Mouse (Mus musculus) heart, embryonic 14.5 days (tissue): ENCODE measurements at regions not wholly inside any gene's neighbourhood (a gene's known extent, or its start where the extent isn't known, plus 50 kb on each side); places are given as distances from the start of the nearest gene placed in this dataset.
A peak's percentile ranks its signal among the peaks of the same experiment; 100 is the strongest.

Experiments used
- ATAC-seq: fragments of 200-750 bp; cut with Nextera tagmentation; 2 replicates; pipeline ENCODE4 v1.8.0; 2017; ENCODE audit warnings: low read depth, moderate TSS enrichment; ENCODE audit not compliant: insufficient number of reproducible peaks, insufficient read depth, low FRiP score
- H3K27ac ChIP-seq, 2 experiments: fragments of 200-500 bp in 1 of 2; fragments of 300-500 bp in 1 of 2; sonication (generic) in 1 of 2; replicated peaks in 1 of 2; 2 replicates each; pipeline ENCODE4 v1.5.1; 2012 to 2014; ENCODE audit warnings: low read depth in 2 of 2, low read length in 2 of 2, control low read depth in 1 of 2, mild to moderate bottlenecking in 1 of 2, mixed read lengths in 1 of 2; ENCODE audit not compliant: control insufficient read depth in 1 of 2, insufficient read depth in 1 of 2
- H3K27me3 ChIP-seq: fragments of 300-500 bp; sonication (generic); 2 replicates; pipeline ENCODE4 v1.6.1; 2014; ENCODE audit warnings: mild to moderate bottlenecking, low read length, control low read depth; ENCODE audit not compliant: control insufficient read depth, insufficient read depth
- H3K36me3 ChIP-seq: fragments of 300-500 bp; sonication (generic); 2 replicates; pipeline ENCODE4 v1.6.1; 2014; ENCODE audit warnings: mild to moderate bottlenecking, control low read depth, low read length, mixed read lengths; ENCODE audit not compliant: control insufficient read depth, insufficient read depth
- H3K4me1 ChIP-seq, 2 experiments: fragments of 200-500 bp in 1 of 2; fragments of 300-500 bp in 1 of 2; sonication (generic) in 1 of 2; 2 replicates each; pipeline ENCODE4 v1.6.1; 2012 to 2014; ENCODE audit warnings: low read length in 2 of 2, control low read depth in 1 of 2, mixed read lengths in 1 of 2; ENCODE audit not compliant: control insufficient read depth in 2 of 2, insufficient read depth in 2 of 2
- H3K4me2 ChIP-seq: fragments of 300-500 bp; sonication (generic); 2 replicates; pipeline ENCODE4 v1.6.1; 2014; ENCODE audit warnings: mild to moderate bottlenecking, low read length
- H3K4me3 ChIP-seq, 2 experiments: fragments of 200-500 bp in 1 of 2; fragments of 300-500 bp in 1 of 2; sonication (generic) in 1 of 2; 2 replicates each; pipeline ENCODE4 v1.5.1; 2012 to 2014; ENCODE audit warnings: low read length in 2 of 2, mild to moderate bottlenecking in 2 of 2, control low read depth in 1 of 2, low read depth in 1 of 2, moderate library complexity in 1 of 2; ENCODE audit not compliant: control insufficient read depth in 1 of 2, insufficient read depth in 1 of 2
- H3K9ac ChIP-seq: fragments of 300-500 bp; sonication (generic); 2 replicates; pipeline ENCODE4 v1.6.1; 2014; ENCODE audit warnings: mild to moderate bottlenecking, low read length
- H3K9me3 ChIP-seq: fragments of 300-500 bp; sonication (generic); 2 replicates; pipeline ENCODE4 v1.6.1; 2016; ENCODE audit warnings: low read length, control low read depth; ENCODE audit not compliant: control insufficient read depth
- WGBS: fragments of 180-500 bp; shearing (Covaris S2); extraction: QIAGEN DNeasy Blood & Tissue Kit; methylation state at CpG from one replicate; pipeline ENCODE4 v1.1.7; 2014; 5-methylcytosine and 5-hydroxymethylcytosine counted together

DNA sequence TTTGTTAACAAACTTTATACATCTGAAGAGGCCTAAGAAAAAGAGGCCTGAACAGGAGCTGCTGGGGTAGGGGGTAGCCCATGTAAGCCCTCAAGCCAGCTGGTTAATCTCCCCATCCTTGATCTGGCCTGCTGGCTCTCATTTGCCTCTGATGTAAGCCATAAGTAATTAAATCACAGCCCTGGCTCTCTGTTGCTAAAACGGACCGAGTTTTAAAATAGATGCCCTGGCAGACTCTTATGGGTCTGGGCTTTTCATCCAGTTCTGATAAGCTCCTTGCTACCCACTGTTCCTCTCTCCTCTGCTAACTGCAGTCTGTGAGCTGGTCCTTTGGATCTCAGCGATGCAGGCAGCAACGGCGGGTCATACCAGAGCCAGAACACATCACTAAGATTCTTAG, 259.3 kb upstream of the Gria1 start:
- peaks cover 13 to 14% of the 10 kb centered on the region in 2 experiments; a peak in 3 of 4 replicates for H3K4me1 ChIP-seq
- no peaks in the 10 kb centered on the region for H3K27me3 ChIP-seq
- no peak overlapping the region for H3K9ac ChIP-seq
- H3K27ac ChIP-seq, result peak overlapping the region; percentile 51 to 55
- H3K9me3 ChIP-seq, result no peaks in the 10 kb centered on the region
- no peak for ATAC-seq
- H3K4me3 ChIP-seq, result no peak overlapping the region
- WGBS, result 37% methylated on average over 5 of the region's 5 CpGs
- no peak overlapping the region for H3K4me2 ChIP-seq
- no peaks in the 10 kb centered on the region for H3K36me3 ChIP-seq

- ATAC-seq, result no peak
- no peaks in the 10 kb centered on the region for H3K36me3 ChIP-seq
- WGBS, result 83% methylated on average over 3 of the region's 3 CpGs
Measured at GRCm38 (mm10) chr11:56753699-56754098, 257.5 kb upstream of the Gria1 start.

GRCm38 (mm10) chr11:56760474-56760873, 250.7 kb upstream of the Gria1 start:
- WGBS, result 85% methylated on average over 2 of the region's 2 CpGs
- no peak overlapping the region for H3K4me3 ChIP-seq
- no peaks in the 10 kb centered on the region for H3K27me3 ChIP-seq
- ATAC-seq, result no peak
- no peaks in the 10 kb centered on the region for H3K36me3 ChIP-seq
- H3K9ac ChIP-seq, result no peak overlapping the region
- H3K27ac ChIP-seq, result no peak overlapping the region
- H3K4me1 ChIP-seq, result no peaks in the 10 kb centered on the region
- H3K9me3 ChIP-seq, result no peaks in the 10 kb centered on the region
- H3K4me2 ChIP-seq, result no peak overlapping the region

More at GRCm38 (mm10) chr11:56753699-56754098, 257.5 kb upstream of the Gria1 start:
- Histone ChIP-seq H3K27ac (no peak overlapping the region), H3K27me3 (no peaks in the 10 kb centered on the region), H3K4me1 (peaks cover 13 to 14% of the 10 kb centered on the region in 2 experiments; a peak in 3 of 4 replicates), H3K9ac (no peak overlapping the region), H3K9me3 (no peaks in the 10 kb centered on the region), H3K4me2 (no peak overlapping the region), H3K4me3 (no peak overlapping the region)

GRCm38 (mm10) chr11:56762467-56763120, 248.6 kb upstream of the Gria1 start:
- Histone ChIP-seq H3K4me3 (no peak overlapping the region), H3K27ac (no peak overlapping the region), H3K36me3 (no peaks in the 10 kb centered on the region), H3K4me2 (no peak overlapping the region), H3K9ac (no peak overlapping the region), H3K27me3 (no peaks in the 10 kb centered on the region), H3K9me3 (no peaks in the 10 kb centered on the region), H3K4me1 (no peaks in the 10 kb centered on the region)
- ATAC-seq, result no peak
- 55% methylated on average over 5 of the region's 5 CpGs for WGBS

DNA sequence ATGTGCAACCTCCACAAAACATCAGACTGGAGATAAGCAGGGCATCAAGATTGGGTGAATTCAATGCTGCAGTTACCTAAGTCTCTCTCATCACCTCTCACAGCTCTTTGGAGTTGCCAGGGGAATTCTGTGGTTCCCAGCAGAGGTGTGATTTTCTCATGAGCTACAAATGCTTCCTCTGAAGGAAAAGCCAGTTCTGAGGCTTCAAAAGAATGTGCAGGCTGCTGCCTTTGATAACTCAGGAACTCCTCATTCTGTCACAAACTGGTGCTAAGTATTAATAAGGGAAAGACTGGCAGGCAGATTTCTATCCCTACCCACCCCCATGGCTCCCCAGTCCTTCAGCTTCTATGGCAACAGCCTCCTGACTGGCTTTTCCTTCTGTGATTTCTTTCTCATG, 243.8 kb upstream of the Gria1 start:
- H3K27me3 ChIP-seq, result no peaks in the 10 kb centered on the region
- no peak overlapping the region for H3K27ac ChIP-seq
- no peaks in the 10 kb centered on the region for H3K4me1 ChIP-seq
- ATAC-seq, result no peak
- H3K9me3 ChIP-seq, result no peaks in the 10 kb centered on the region
- H3K4me3 ChIP-seq, result no peak overlapping the region
- H3K36me3 ChIP-seq, result no peaks in the 10 kb centered on the region
- no peak overlapping the region for H3K4me2 ChIP-seq
- H3K9ac ChIP-seq, result no peak overlapping the region

DNA sequence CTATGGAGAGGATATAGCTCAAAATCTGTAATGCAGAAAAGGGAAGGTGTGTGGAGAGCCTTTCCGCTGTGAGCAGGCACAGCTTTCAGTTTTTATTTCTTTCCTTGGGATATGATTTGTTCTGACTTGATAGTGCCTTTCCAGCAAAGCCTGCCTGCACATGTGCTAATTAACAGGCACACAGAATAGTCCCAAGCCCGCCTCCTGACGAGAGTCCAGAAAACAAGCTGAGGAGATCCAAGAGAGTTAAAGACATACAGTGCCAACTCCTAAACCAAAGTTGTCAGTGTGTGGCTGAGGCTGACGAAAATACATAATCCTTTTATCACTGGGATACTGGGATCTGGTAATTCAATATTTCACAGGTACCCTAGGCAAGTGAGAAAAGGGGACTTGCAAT, 224.8 kb upstream of the Gria1 start:
- Histone ChIP-seq H3K9me3 (no peaks in the 10 kb centered on the region), H3K4me1 (no peaks in the 10 kb centered on the region), H3K36me3 (no peaks in the 10 kb centered on the region), H3K4me2 (no peak overlapping the region), H3K27ac (no peak overlapping the region), H3K4me3 (no peak overlapping the region), H3K27me3 (no peaks in the 10 kb centered on the region), H3K9ac (no peak overlapping the region)
- no peak for ATAC-seq
- 69% methylated on average over 4 of the region's 4 CpGs for WGBS

DNA sequence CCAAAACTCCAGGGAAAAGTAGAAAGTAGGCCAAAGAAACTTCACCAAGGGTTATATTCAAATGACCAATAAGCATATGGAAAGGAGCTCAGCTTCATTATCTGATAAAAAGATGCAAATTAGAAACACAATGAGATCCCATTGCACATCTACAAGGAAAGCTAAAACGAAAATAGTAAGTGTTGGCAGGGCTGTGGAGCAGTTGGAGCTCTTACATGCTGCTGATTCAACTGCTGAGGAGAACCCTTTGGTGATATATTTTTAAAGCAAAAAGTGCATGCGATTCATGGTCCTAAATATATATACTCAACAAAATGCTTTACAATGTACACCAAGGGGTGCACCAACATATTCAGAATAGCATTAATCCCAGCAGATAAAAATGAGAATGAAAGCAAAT, 218.5 kb upstream of the Gria1 start:
- Histone ChIP-seq H3K9me3 (no peaks in the 10 kb centered on the region), H3K4me1 (no peaks in the 10 kb centered on the region), H3K36me3 (no peaks in the 10 kb centered on the region), H3K4me3 (no peak overlapping the region), H3K27ac (no peak overlapping the region), H3K4me2 (no peak overlapping the region), H3K9ac (no peak overlapping the region), H3K27me3 (no peaks in the 10 kb centered on the region)
- WGBS, result 70% methylated on average over 2 of the region's 2 CpGs
- ATAC-seq, result no peak

DNA sequence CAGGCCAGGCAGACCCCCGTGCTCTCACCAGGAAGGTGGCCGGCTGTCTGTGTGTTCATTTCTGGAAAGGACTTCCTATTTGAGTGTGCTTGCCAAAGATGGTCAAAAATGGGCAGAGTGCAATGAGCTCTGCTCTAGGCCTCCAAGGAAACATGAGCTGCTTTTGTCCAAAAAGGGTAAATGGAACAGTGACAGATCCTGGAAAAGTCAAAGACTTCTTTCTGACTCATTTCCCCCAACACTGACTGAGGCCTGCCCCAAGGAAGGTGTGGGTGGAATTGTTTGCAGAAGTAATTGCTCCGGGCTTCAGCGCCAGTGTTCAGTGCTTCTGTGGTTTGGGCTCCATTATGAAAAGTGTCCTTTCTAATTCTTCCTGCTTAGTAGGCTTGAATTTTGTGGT, 203.9 kb upstream of the Gria1 start:
- WGBS, result 85% methylated on average over 4 of the region's 4 CpGs

More for the DNA sequence above, 203.9 kb upstream of the Gria1 start:
- H3K9ac ChIP-seq, result no peak overlapping the region
- no peaks in the 10 kb centered on the region for H3K36me3 ChIP-seq
- H3K27me3 ChIP-seq, result no peaks in the 10 kb centered on the region
- H3K9me3 ChIP-seq, result no peaks in the 10 kb centered on the region
- H3K4me2 ChIP-seq, result no peak overlapping the region
- no peak overlapping the region for H3K4me3 ChIP-seq
- no peak for ATAC-seq
- no peak overlapping the region for H3K27ac ChIP-seq
- no peaks in the 10 kb centered on the region for H3K4me1 ChIP-seq
